Mouse (Mus musculus) neutrophil, adult 83 days (primary cell): ENCODE measurements around the gene Lrrfip1. TPM values are rescaled to one million over a fixed set of nuclear protein-coding genes. Genes with fewer than 3 reads are reported as not detected.

ENCODE experiments used
- total RNA-seq, 2 experiments: library from RNA; stranded (reverse); gene quantifications; one replicate each; pipeline ENCODE4 v1.2.4; 2023

Gene Lrrfip1
- total RNA-seq = 100 to 1,000 TPM; 194 to 224 TPM

DNA sequence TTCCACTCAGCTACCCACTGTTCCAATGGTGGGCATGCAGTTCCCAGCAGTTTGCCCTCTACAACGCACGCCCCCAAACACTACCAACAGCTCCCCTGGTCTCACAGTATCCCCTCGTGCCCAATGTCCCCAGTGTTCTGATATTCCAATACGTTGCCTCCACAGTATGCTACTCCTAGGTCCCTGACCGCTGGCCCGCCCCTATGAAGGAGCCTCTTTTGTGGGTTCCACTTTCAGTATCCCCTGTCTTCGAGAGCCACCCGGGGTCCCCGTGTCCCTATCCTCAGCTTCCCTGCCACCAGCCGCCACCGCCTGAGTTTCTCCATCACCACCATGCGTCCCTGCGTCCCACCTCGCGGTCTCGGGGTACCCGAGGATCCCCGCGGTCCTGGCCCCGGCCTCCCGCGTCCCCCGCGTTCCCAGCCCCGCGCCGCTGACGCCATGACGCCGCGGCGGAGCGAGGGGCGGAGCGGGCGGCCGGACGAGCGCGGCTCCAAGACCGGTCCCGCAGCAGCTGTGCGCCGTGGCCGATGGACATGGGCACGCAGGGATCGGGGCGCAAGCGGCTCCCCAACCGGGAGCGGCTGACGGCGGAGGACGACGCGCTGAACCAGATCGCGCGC, at the start of gene Lrrfip1:
Gene Lrrfip1, plus strand, starts transcription at position 470 of the 623 bp plus-strand sequence.

DNA sequence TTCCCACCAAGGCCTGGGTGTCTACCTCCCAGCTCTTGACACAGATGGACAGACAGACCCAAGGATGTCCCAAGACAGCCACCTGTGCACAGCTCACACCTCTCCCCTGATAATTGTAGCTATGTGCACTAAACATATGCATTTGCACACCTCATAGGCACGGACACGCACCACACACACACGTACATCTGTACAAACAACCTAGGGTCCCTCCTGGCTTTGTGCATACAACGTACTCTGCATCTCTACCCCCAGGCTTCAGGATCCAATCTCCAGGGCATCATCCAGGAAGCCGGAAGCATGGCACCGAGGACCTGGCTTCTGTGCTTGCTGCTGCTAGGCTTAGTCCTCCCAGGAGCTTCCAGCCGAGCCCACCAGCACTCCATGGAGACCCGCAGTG, 45.7 kb upstream of the Lrrfip1 start, which contains the start of gene Prlh:
Gene Prlh, plus strand, starts transcription at position 301 of the 400 bp plus-strand sequence.

DNA sequence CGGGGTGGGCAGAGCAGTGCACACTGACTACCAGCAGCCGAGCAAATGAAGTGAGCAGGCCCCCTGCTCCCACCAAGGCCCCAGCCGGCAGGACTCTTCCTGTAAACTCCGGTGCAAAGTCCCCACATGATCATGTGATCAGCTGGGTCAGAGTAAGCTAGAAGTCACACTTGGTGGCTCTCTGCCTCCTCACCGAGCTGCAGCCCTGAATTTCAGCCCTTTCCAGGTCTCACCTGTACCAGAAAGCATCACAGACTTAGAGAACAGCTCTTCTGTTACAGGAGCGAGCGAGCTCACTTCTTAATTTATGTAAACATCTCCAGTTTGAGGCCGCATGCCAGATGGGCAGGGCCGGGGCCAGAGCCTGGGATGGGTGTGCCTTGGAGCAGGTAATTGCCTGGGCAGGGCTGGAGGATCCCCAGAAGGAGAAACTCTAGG, 29.2 kb upstream of the Lrrfip1 start, which contains the start of gene Rab17:
Gene Rab17, minus strand, starts transcription at position 315 of the 438 bp plus-strand sequence.

DNA sequence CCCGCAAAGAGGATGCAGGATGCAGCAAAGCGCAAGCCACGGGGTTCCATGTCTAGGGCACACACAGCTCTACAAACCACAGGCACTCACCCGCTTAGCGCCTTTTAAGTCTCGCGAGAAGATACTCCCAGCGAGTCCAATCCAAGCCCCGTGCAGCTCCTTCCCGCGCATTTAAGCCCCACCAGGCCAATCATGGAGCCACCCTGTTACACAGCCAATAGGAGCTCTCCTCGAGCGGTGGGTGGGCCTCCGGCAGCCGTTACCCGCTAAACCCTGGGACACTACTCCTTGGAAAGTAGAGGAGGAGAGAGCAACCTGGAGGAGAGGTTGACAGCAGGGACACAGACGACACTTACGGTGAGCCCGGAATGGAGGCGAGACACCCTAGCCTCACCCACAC, 146.3 kb downstream of the Lrrfip1 start, which contains the start of gene Rbm44:
Gene Rbm44, plus strand, starts transcription at position 277 of the 400 bp plus-strand sequence.

Other genes with a start within 250 kb of the Lrrfip1 start
- under 1 TPM; 0.33 to 0.42 TPM for gene Col6a3, start 154.8 kb upstream of the Lrrfip1 start, total RNA-seq
- under 1 TPM in 1 of 2 experiments, not detected in 1; 0.07 TPM for gene Mlph, start 83.7 kb upstream of the Lrrfip1 start, total RNA-seq
- gene Prlh, start 45.6 kb upstream of the Lrrfip1 start, total RNA-seq = not detected
- gene Rab17, start 29.1 kb upstream of the Lrrfip1 start, total RNA-seq = not detected
- gene Rbm44, start 146.4 kb downstream of the Lrrfip1 start, total RNA-seq = 1 to 10 TPM in 1 of 2 experiments, under 1 TPM in 1; 0.94 to 2.8 TPM
- 10 to 100 TPM; 27.6 to 31.8 TPM for gene Ramp1, start 181.1 kb downstream of the Lrrfip1 start, total RNA-seq